Mouse (Mus musculus) liver, postnatal 0 days (tissue): ENCODE measurements around the gene Rab3gap1. TPM values are rescaled to one million over a fixed set of nuclear protein-coding genes. Genes with fewer than 3 reads are reported as not detected.
A peak's percentile ranks its signal among the peaks of the same experiment; 100 is the strongest.

ENCODE experiments used
- ATAC-seq: fragments of 200-750 bp; cut with Nextera tagmentation; 2 replicates; pipeline ENCODE4 v1.8.0; 2017; ENCODE audit warnings: mild to moderate bottlenecking, moderate library complexity
- DNase-seq: peaks from one replicate; pipeline ENCODE4 v3.0.0-alpha.2; 2016
- H3K27ac ChIP-seq: fragments of 300-500 bp; sonication (generic); 2 replicates; pipeline ENCODE4 v1.5.1; 2014; ENCODE audit warnings: antibody characterized with exemption, moderate library complexity, mild to moderate bottlenecking, low read depth
- H3K27me3 ChIP-seq: fragments of 300-500 bp; sonication (generic); 2 replicates; pipeline ENCODE4 v1.6.1; 2014; ENCODE audit warnings: low read length, control low read depth, mixed read lengths; ENCODE audit not compliant: insufficient read depth
- H3K36me3 ChIP-seq: fragments of 300-500 bp; sonication (generic); replicated peaks from 2 replicates; pipeline ENCODE4 v1.6.1; 2014; ENCODE audit warnings: mild to moderate bottlenecking, control low read depth, low read length, moderate library complexity, mixed read lengths; ENCODE audit not compliant: insufficient read depth
- H3K4me1 ChIP-seq: fragments of 300-500 bp; sonication (generic); 2 replicates; pipeline ENCODE4 v1.6.1; 2014; ENCODE audit warnings: antibody characterized with exemption, mild to moderate bottlenecking, control low read depth; ENCODE audit not compliant: insufficient read depth
- H3K4me2 ChIP-seq: fragments of 300-500 bp; sonication (generic); 2 replicates; pipeline ENCODE4 v1.6.1; 2014; ENCODE audit warnings: low read depth, mild to moderate bottlenecking, low read length, moderate library complexity, mixed read lengths
- H3K4me3 ChIP-seq: fragments of 300-500 bp; sonication (generic); 2 replicates; pipeline ENCODE4 v1.5.1; 2014; ENCODE audit warnings: low read depth, low read length
- H3K9ac ChIP-seq: fragments of 300-500 bp; sonication (generic); replicated peaks from 2 replicates; pipeline ENCODE4 v1.6.1; 2014; ENCODE audit warnings: mild to moderate bottlenecking, moderate library complexity
- H3K9me3 ChIP-seq: fragments of 300-500 bp; sonication (generic); 2 replicates; pipeline ENCODE4 v1.6.1; 2016; ENCODE audit warnings: mild to moderate bottlenecking, control low read depth, low read length, mixed read lengths
- CTCF ChIP-seq: sonication (generic); IDR thresholded peaks from 2 replicates; pipeline ENCODE4 v1.5.1; 2016; ENCODE audit warnings: antibody characterized with exemption, low read depth
- EP300 ChIP-seq: IDR thresholded peaks from 2 replicates; pipeline ENCODE4 v1.6.1; 2016; ENCODE audit warnings: antibody characterized with exemption, low read depth, mild to moderate bottlenecking
- WGBS: fragments of 180-500 bp; shearing (Covaris S2); extraction: QIAGEN DNeasy Blood & Tissue Kit; methylation state at CpG from one replicate; pipeline ENCODE4 v1.1.7; 2014; ENCODE audit not compliant: insufficient replicate concordance; 5-methylcytosine and 5-hydroxymethylcytosine counted together
- polyA plus RNA-seq: library from polyadenylated mRNA; unstranded; fragments of >200 nt; fragmentation: Nextera tagmentation; extraction: Ambion mirVana; gene quantifications from 2 replicates; pipeline ENCODE4 v1.2.1, GENCODE M21; 2015

Gene Rab3gap1
- polyA plus RNA-seq, 1 experiment from 2014 or later = 8.9 TPM

DNA sequence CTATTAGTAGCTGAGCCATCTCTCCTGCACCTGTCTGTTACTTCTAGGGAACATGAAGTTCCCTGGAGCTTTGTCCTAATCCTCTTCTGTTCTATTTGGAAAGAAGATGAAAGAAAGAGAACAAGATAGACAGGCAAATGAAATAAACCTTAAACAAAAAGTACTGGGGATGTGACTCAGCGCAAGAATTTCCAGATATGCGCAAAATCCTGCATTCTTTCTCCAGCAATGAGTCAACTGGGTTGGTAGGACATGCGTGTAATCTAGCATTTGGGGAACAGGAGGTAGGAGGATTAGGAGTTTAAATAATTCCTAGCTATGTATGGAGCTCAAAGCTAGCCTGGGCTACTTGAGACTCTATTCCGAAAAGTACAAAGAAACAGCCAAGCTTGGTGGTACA lies 8.1 kb upstream of the Rab3gap1 start:
- H3K27me3 ChIP-seq = no peaks in the 10 kb centered on the region
- 89% methylated on average over 4 of the region's 4 CpGs for WGBS
- no peak overlapping the region for H3K27ac ChIP-seq
- TF ChIP-seq CTCF (no peak), EP300 (no peak)
- ATAC-seq (no peak), DNase-seq (no peak)
- H3K36me3 ChIP-seq = no peaks in the 10 kb centered on the region
- H3K4me1 ChIP-seq = no peaks in the 10 kb centered on the region
- no peak overlapping the region for H3K4me2 ChIP-seq
- no peak overlapping the region for H3K4me3 ChIP-seq
- H3K9me3 ChIP-seq = no peaks in the 10 kb centered on the region
- no peak overlapping the region for H3K9ac ChIP-seq

DNA sequence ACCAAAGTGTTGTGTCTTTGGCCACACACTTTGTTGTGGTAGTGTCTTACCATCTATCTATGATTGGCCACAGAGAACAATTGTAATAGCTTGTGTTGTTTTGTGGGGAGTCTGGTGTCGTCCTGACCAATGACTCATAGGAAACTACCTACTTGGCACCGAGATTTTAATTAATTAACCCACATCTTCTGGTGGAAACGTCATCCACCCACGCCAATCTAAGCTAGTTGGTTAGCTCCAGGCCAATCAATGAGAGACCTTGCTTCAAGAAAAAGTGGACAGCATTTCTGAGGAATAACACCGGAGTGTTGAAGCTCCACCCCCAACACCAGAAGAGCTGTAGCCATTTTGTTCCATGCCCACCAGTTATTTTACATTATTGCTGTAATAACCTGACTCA lies 6.7 kb upstream of the Rab3gap1 start:
- TF ChIP-seq CTCF (no peak), EP300 (no peak)
- Histone ChIP-seq H3K4me2 (no peak overlapping the region), H3K9me3 (no peaks in the 10 kb centered on the region), H3K27me3 (no peaks in the 10 kb centered on the region), H3K27ac (no peak overlapping the region), H3K4me1 (no peaks in the 10 kb centered on the region), H3K36me3 (no peaks in the 10 kb centered on the region), H3K4me3 (no peak overlapping the region), H3K9ac (no peak overlapping the region)
- ATAC-seq (no peak), DNase-seq (no peak)
- 78% methylated on average over 5 of the region's 5 CpGs for WGBS

DNA sequence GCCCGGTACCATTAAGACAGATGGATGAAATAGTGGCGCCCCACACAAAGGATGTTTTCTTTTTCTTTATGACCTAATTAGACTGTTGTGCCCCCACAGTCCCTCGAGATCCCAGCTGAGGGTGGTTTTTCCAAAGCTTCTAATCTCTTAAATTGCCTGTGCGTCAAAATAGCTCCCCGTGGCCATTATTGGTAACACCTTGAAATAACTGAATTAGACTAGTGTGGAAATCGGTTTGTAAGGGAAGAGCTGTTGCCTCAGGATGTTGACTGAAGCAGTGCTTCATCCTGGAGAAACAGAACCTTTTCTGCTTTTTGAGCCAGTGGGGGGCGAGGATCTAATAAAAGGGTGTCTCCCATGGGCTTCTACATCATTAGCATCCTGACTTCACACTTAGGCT lies 4.8 kb upstream of the Rab3gap1 start:
- H3K9ac ChIP-seq = no peak overlapping the region
- H3K9me3 ChIP-seq = no peaks in the 10 kb centered on the region
- TF ChIP-seq CTCF (no peak), EP300 (no peak)
- no peaks in the 10 kb centered on the region for H3K4me1 ChIP-seq
- ATAC-seq (no peak), DNase-seq (no peak)
- no peaks in the 10 kb centered on the region for H3K27me3 ChIP-seq
- H3K4me2 ChIP-seq = no peak overlapping the region
- no peaks in the 10 kb centered on the region for H3K36me3 ChIP-seq
- WGBS = 71% methylated on average over 7 of the region's 7 CpGs
- no peak overlapping the region for H3K27ac ChIP-seq
- H3K4me3 ChIP-seq = no peak overlapping the region

DNA sequence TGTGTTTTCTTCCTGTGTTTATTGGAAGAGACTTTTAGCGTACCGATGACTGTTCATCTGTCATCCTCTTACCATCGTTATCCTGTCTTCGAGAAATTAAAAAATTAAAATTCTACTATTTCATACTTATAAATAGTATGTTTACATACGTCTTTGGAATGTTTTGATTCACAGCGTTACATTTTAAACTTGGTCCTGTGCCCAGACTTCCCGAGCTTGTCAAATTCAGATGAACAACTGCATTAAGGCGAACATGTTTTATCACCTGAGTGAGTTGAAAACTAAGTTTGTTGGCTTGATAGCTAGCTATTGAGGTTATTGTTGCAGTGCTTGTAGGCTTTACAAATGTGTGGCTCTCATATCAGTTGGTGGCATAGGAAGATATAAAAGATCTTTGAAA lies 703 bp downstream of the Rab3gap1 start:
- DNase-seq (no peak), ATAC-seq (no peak)
- TF ChIP-seq EP300 (no peak), CTCF (no peak)
- no peaks in the 10 kb centered on the region for H3K9me3 ChIP-seq
- 33% methylated on average over 8 of the region's 8 CpGs for WGBS
- no peaks in the 10 kb centered on the region; the same call in 1 of the 2 replicates for H3K36me3 ChIP-seq
- H3K4me2 ChIP-seq = peak overlapping the region; percentile 77
- peak overlapping the region; percentile 94 for H3K27ac ChIP-seq
- H3K9ac ChIP-seq = peak overlapping the region; percentile 84
- H3K4me3 ChIP-seq = peak overlapping the region; percentile 91
- H3K27me3 ChIP-seq = no peaks in the 10 kb centered on the region
- peaks cover 9% of the 10 kb centered on the region for H3K4me1 ChIP-seq

DNA sequence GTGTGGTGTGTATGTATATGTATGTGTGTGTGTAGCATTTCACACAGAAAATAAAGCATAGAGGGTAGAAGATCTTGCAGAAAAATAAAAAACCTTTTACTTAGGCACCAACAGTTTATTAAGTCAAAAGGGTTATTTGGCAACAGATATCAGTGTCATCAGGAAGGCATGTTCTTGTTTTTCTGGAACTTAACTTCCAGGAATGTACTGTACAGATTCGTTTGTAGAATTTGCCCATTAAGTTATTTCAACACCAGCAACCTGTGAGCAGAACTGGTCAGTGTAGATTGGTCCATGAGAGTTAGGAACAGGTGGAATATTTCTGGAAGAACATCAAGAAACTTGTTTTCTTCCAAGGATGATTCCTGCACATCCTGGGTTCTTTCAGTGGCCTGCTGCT lies 30.8 kb downstream of the Rab3gap1 start:
- H3K27ac ChIP-seq = no peak overlapping the region
- TF ChIP-seq CTCF = no peak
- TF ChIP-seq EP300 = peak; percentile 81
- no peak overlapping the region for H3K4me3 ChIP-seq
- H3K4me1 ChIP-seq = no peaks in the 10 kb centered on the region
- no peaks in the 10 kb centered on the region for H3K9me3 ChIP-seq
- H3K9ac ChIP-seq = no peak overlapping the region
- H3K4me2 ChIP-seq = no peak overlapping the region
- H3K36me3 ChIP-seq = peaks cover 4% of the 10 kb centered on the region; the same call in 1 of the 2 replicates
- 50% methylated on average over 1 of the region's 1 CpGs for WGBS
- no peak for DNase-seq
- ATAC-seq = peak; percentile 89
- no peaks in the 10 kb centered on the region for H3K27me3 ChIP-seq

DNA sequence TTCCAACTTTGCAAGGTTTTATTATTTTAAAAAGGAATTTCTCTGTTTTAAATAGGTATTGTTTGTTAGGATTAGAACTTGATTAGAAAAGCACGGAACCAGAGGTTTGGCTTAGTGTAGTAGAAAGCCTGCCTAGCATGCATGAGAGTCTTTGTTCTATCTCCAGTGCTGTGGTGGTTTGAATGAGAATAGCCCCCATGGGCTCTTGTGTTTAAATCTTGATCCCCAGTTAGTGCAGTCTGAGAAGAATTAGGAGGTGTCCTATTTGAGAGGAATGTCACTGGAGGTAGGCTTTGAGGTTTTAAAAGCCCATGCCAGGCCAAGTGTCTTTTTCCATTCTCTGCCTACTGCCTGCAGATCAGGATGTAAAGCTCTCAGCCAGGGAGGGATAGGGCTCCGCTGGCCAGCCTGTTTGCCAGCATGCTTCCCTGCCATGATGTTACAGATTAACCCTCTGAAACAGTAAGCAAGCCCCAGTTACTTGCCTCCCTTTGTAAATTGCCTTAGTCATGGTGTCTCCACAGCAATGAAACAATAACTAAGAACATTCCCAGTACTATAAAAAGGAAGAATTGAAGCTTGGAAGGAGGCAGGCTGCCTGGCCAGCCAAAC lies 36.3 kb downstream of the Rab3gap1 start:
- ATAC-seq = no peak
- Histone ChIP-seq H3K9ac (no peak overlapping the region), H3K36me3 (peaks cover 19% of the 10 kb centered on the region), H3K9me3 (no peaks in the 10 kb centered on the region), H3K4me2 (no peak overlapping the region), H3K27me3 (no peaks in the 10 kb centered on the region), H3K27ac (peak overlapping the region; percentile 44; the same call in 1 of the 2 replicates), H3K4me1 (no peaks in the 10 kb centered on the region), H3K4me3 (no peak overlapping the region)
- DNase-seq = no peak
- TF ChIP-seq EP300 (no peak), CTCF (no peak)
- 69% methylated on average over 2 of the region's 2 CpGs for WGBS
